Mouse (Mus musculus): Measurements from ENCODE around the gene Tmem144. TPM values are rescaled to one million over a fixed set of nuclear protein-coding genes. Genes with fewer than 3 reads are reported as not detected.
"Not testable (repeated sequence)": the region's sequence is repeated elsewhere in the genome, so short reads cannot be mapped to it uniquely, and the experiment has no call there.

Gene Tmem144
- total and polyA plus RNA-seq, 2 experiments from 2014 or later = 2.6 to 3.2 TPM

GRCm38 (mm10) chr3:79813814-79814490 lies 38.6 kb downstream of the Tmem144 start:
- TF ChIP-seq CTCF (IDR thresholded peaks at IDR 0.05; ENCODE audit: low read depth) = peak; percentile 95
- Histone ChIP-seq H3K27me3 (ENCODE audit: insufficient read depth, low read length) (no peaks in the 10 kb centered on the region), H3K4me2 (ENCODE audit: low read depth, low read length) (peak overlapping the region; percentile 38), H3K9me3 (ENCODE audit: low read length) (no peaks in the 10 kb centered on the region), H3K9ac (replicated peaks; ENCODE audit: low read length) (no peak overlapping the region), H3K36me3 (ENCODE audit: insufficient read depth, low read length) (no peaks in the 10 kb centered on the region), H3K4me3 (ENCODE audit: low read length) (0 out of 2 replicates have a peak overlapping the region, but pooled peaks have one; percentile 0), H3K27ac (no peak overlapping the region), H3K4me1 (ENCODE audit: insufficient read depth, low read length) (0 out of 2 replicates have a peak, but pooled peaks cover 5% of the 10 kb centered on the region)
- DNase-seq (ENCODE audit: low spot score) = peak; percentile 86
- WGBS = 27% methylated on average over 19 of the region's 19 CpGs
- peak; percentile 73 for ATAC-seq

- H3K27ac ChIP-seq = no peak overlapping the region
- H3K4me1 ChIP-seq (ENCODE audit: insufficient read depth, low read length) = no peaks in the 10 kb centered on the region
- 80% methylated on average over 2 of the region's 2 CpGs for WGBS
- H3K4me2 ChIP-seq (ENCODE audit: low read depth, low read length) = no peak overlapping the region
- no peak for DNase-seq (ENCODE audit: low spot score)
- H3K36me3 ChIP-seq (ENCODE audit: insufficient read depth, low read length) = no peaks in the 10 kb centered on the region
- H3K27me3 ChIP-seq (ENCODE audit: insufficient read depth, low read length) = no peaks in the 10 kb centered on the region
- no peak for ATAC-seq
- H3K9ac ChIP-seq (replicated peaks; ENCODE audit: low read length) = no peak overlapping the region
- no peak overlapping the region for H3K4me3 ChIP-seq (ENCODE audit: low read length)
- H3K9me3 ChIP-seq (ENCODE audit: low read length) = no peaks in the 10 kb centered on the region
- TF ChIP-seq CTCF (IDR thresholded peaks at IDR 0.05; ENCODE audit: low read depth) = no peak
Observed at GRCm38 (mm10) chr3:79812042-79812441, 40.5 kb downstream of the Tmem144 start.

GRCm38 (mm10) chr3:79811632-79812031 lies 40.9 kb downstream of the Tmem144 start:
- no peak overlapping the region for H3K4me2 ChIP-seq (ENCODE audit: low read depth, low read length)
- no peak overlapping the region for H3K27ac ChIP-seq
- H3K36me3 ChIP-seq (ENCODE audit: insufficient read depth, low read length) = no peaks in the 10 kb centered on the region
- no peaks in the 10 kb centered on the region for H3K4me1 ChIP-seq (ENCODE audit: insufficient read depth, low read length)
- peak; percentile 38 for TF ChIP-seq CTCF (IDR thresholded peaks at IDR 0.05; ENCODE audit: low read depth)
- ATAC-seq (no peak), DNase-seq (ENCODE audit: low spot score) (no peak)
- no peaks in the 10 kb centered on the region for H3K27me3 ChIP-seq (ENCODE audit: insufficient read depth, low read length)
- no peaks in the 10 kb centered on the region for H3K9me3 ChIP-seq (ENCODE audit: low read length)
- H3K4me3 ChIP-seq (ENCODE audit: low read length) = no peak overlapping the region
- WGBS = 44% methylated on average over 3 of the region's 3 CpGs
- H3K9ac ChIP-seq (replicated peaks; ENCODE audit: low read length) = no peak overlapping the region

GRCm38 (mm10) chr3:79810563-79810962 lies 42.0 kb downstream of the Tmem144 start:
- no peak overlapping the region for H3K9ac ChIP-seq (replicated peaks; ENCODE audit: low read length)
- TF ChIP-seq CTCF (IDR thresholded peaks at IDR 0.05; ENCODE audit: low read depth) = no peak
- H3K4me3 ChIP-seq (ENCODE audit: low read length) = no peak overlapping the region
- 75% methylated on average over 6 of the region's 6 CpGs for WGBS
- DNase-seq (ENCODE audit: low spot score) (no peak), ATAC-seq (no peak)
- H3K27ac ChIP-seq = no peak overlapping the region
- H3K4me1 ChIP-seq (ENCODE audit: insufficient read depth, low read length) = no peaks in the 10 kb centered on the region
- no peaks in the 10 kb centered on the region for H3K9me3 ChIP-seq (ENCODE audit: low read length)
- H3K27me3 ChIP-seq (ENCODE audit: insufficient read depth, low read length) = no peaks in the 10 kb centered on the region
- H3K36me3 ChIP-seq (ENCODE audit: insufficient read depth, low read length) = no peaks in the 10 kb centered on the region
- no peak overlapping the region for H3K4me2 ChIP-seq (ENCODE audit: low read depth, low read length)

- H3K4me1 ChIP-seq (ENCODE audit: insufficient read depth, low read length) = no peaks in the 10 kb centered on the region
- H3K9ac ChIP-seq (replicated peaks; ENCODE audit: low read length) = no peak overlapping the region
- H3K27ac ChIP-seq = no peak overlapping the region
- peak; percentile 87 for ATAC-seq
- no peaks in the 10 kb centered on the region for H3K36me3 ChIP-seq (ENCODE audit: insufficient read depth, low read length)
- WGBS = 10% methylated on average over 4 of the region's 4 CpGs
- no peaks in the 10 kb centered on the region for H3K9me3 ChIP-seq (ENCODE audit: low read length)
- no peak overlapping the region for H3K4me2 ChIP-seq (ENCODE audit: low read depth, low read length)
- no peak overlapping the region for H3K4me3 ChIP-seq (ENCODE audit: low read length)
- DNase-seq (ENCODE audit: low spot score) = peak; percentile 90
- H3K27me3 ChIP-seq (ENCODE audit: insufficient read depth, low read length) = no peaks in the 10 kb centered on the region
- peak; percentile 91 for TF ChIP-seq CTCF (IDR thresholded peaks at IDR 0.05; ENCODE audit: low read depth)
Observed at GRCm38 (mm10) chr3:79809180-79809567, 43.4 kb downstream of the Tmem144 start.

GRCm38 (mm10) chr3:79808530-79809179 lies 43.9 kb downstream of the Tmem144 start:
- Histone ChIP-seq H3K4me3 (ENCODE audit: low read length) (no peak overlapping the region), H3K4me1 (ENCODE audit: insufficient read depth, low read length) (no peaks in the 10 kb centered on the region), H3K9me3 (ENCODE audit: low read length) (no peaks in the 10 kb centered on the region), H3K4me2 (ENCODE audit: low read depth, low read length) (no peak overlapping the region), H3K36me3 (ENCODE audit: insufficient read depth, low read length) (no peaks in the 10 kb centered on the region), H3K27me3 (ENCODE audit: insufficient read depth, low read length) (no peaks in the 10 kb centered on the region), H3K27ac (no peak overlapping the region), H3K9ac (replicated peaks; ENCODE audit: low read length) (no peak overlapping the region)
- DNase-seq (ENCODE audit: low spot score) (no peak), ATAC-seq (peak; percentile 55; the same call in 1 of the 2 replicates)
- no peak for TF ChIP-seq CTCF (IDR thresholded peaks at IDR 0.05; ENCODE audit: low read depth)
- 71% methylated on average over 9 of the region's 9 CpGs for WGBS

GRCm38 (mm10) chr3:79800761-79801160 lies 51.8 kb downstream of the Tmem144 start:
- H3K4me2 ChIP-seq (ENCODE audit: low read depth, low read length); H3K27me3 ChIP-seq (ENCODE audit: insufficient read depth, low read length); DNase-seq (ENCODE audit: low spot score); H3K4me3 ChIP-seq (ENCODE audit: low read length); ATAC-seq; H3K9ac ChIP-seq (replicated peaks; ENCODE audit: low read length); H3K4me1 ChIP-seq (ENCODE audit: insufficient read depth, low read length); H3K9me3 ChIP-seq (ENCODE audit: low read length); H3K36me3 ChIP-seq (ENCODE audit: insufficient read depth, low read length); H3K27ac ChIP-seq: not testable (repeated sequence)
- WGBS = 91% methylated on average over 7 of the region's 7 CpGs
